Mouse (Mus musculus): ENCODE results near the gene Tomt. TPM values are rescaled to one million over a fixed set of nuclear protein-coding genes. Genes with fewer than 3 reads are reported as not detected.

Gene Tomt
- total RNA-seq, 4 experiments from 2014 or later = not detected

DNA sequence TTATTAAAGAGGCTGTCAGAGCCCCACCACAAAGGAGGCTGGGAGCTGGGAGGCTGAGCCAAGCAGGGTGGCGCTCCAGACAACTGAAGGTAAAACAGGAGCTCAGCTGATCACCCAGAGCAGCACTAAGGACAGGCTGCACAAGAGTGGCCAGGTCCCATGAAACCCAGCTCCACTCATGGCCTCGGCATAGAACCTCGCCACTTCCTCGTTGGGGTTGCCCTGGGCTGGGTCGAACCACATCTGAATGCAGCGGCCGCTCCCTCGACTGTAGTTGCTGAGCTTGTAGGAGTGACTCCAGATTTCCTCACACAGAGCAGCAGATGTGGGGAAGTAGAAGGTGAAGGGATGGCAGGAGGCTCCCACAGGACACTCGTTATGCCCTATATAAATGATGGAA is 47.8 kb downstream of the Tomt start:
- no peak for DNase-seq (ENCODE audit: low spot score)

GRCm38 (mm10) chr7:101857094-101857493 is 49.1 kb downstream of the Tomt start, which contains the start of gene Folr2:
Folr2 (minus strand) TSS chr7:101857194.
- DNase-seq (ENCODE audit: low spot score) = no peak

DNA sequence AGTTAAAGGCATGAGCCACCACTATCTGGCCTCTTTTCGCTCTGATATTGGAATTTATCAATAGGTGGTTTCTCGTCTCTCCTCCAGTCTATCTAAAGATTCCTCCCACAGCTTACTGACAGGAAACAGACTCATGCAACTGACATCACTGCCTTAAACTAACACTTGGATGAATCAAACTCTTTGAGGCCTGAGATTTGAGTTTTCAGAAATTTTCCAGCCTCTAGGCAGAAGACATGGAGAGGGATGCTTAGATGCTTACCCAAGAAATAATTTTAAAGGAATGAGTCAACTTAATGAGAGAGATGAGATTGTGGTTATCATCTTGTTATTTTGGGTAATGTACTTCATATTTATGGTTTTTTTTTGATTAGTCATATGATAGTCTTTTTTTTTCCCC is 52.3 kb downstream of the Tomt start:
- no peak for DNase-seq (ENCODE audit: low spot score)

- DNase-seq (ENCODE audit: low spot score) = no peak
These were observed 53.3 kb downstream of the Tomt start for GRCm38 (mm10) chr7:101852846-101853245.

DNA sequence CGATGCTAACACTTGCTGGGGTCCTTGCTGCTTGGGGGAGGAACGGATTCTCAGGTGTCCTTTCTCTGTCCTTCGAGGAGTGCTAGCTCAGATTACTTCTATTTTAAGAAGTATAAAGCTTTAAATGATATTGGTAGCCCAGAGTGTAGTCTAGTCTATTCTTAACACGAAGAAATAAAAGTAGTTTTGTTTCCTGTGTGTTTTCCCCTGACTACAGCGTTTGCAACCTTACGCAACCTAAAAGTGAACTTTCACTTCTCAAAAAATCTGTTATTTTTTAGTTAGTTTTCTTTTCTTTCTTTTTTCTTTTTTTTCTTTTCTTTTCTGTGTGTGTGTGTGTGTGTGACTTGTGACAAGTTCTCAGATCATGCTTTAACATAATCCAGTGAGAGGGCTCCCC is 54.5 kb downstream of the Tomt start:
- DNase-seq (ENCODE audit: low spot score) = no peak

Small RNAs within 50 kb of the gene (microRNA-seq; reads per million reads assigned to microRNA genes)
- gene Gm22655 = not detected

Other genes with a start within 250 kb of the Tomt start
- gene Clpb, start 242.7 kb downstream of the Tomt start, total RNA-seq (2022) = 10 to 100 TPM; 73.5 to 96.2 (median 93.6) TPM
- gene Phox2a, start 88.0 kb downstream of the Tomt start, total RNA-seq (2022) = under 1 TPM in 2 of 4 experiments, not detected in 2; 0.22 to 0.37 TPM
- 100 to 1,000 TPM; 174 to 207 (median 187) TPM for gene Inppl1, start 68.1 kb downstream of the Tomt start, total RNA-seq (2022)
- gene Folr2, start 49.2 kb downstream of the Tomt start, total RNA-seq (2022) = 1 to 10 TPM; 3.1 to 5.9 (median 4.3) TPM
- 10 to 100 TPM; 20.8 to 26.8 (median 24.9) TPM for gene Anapc15, start 42.6 kb downstream of the Tomt start, total RNA-seq (2022)
- under 1 TPM in 1 of 4 experiments, not detected in 3; 0.44 TPM for gene Folr1, start 35.6 kb downstream of the Tomt start, total RNA-seq (2022)
- gene Lamtor1, start 455 bp downstream of the Tomt start, total RNA-seq (2022) = 100 to 1,000 TPM; 119 to 133 (median 122) TPM
- 1 to 10 TPM; 4.3 to 6.2 (median 5.4) TPM for gene Lrrc51, start 27.5 kb upstream of the Tomt start, total RNA-seq (2022)
- gene Numa1, start 27.8 kb upstream of the Tomt start, total RNA-seq (2022) = 100 to 1,000 TPM in 2 of 4 experiments, 10 to 100 TPM in 2; 90.6 to 103 (median 98.5) TPM
- 10 to 100 TPM in 2 of 4 experiments, 1 to 10 TPM in 2; 7.1 to 15.8 (median 9.8) TPM for gene Il18bp, start 112.3 kb upstream of the Tomt start, total RNA-seq (2022)
- 10 to 100 TPM; 19.4 to 25.8 (median 22.5) TPM for gene Rnf121, start 159.1 kb upstream of the Tomt start, total RNA-seq (2022)
- 1 to 10 TPM; 4.9 to 8.4 (median 6.2) TPM for gene Xndc1, start 159.2 kb upstream of the Tomt start, total RNA-seq (2022)
- 1 to 10 TPM in 2 of 4 experiments, under 1 TPM in 2; 0.47 to 1.1 (median 0.82) TPM for gene Xntrpc, start 159.4 kb upstream of the Tomt start, total RNA-seq (2022)
- gene Trpc2, start 176.8 kb upstream of the Tomt start, total RNA-seq (2022) = under 1 TPM in 2 of 4 experiments, not detected in 2; 0.11 to 0.87 TPM
- gene Art1, start 195.4 kb upstream of the Tomt start, total RNA-seq (2022) = 100 to 1,000 TPM; 301 to 387 (median 344) TPM
- gene Art5, start 203.1 kb upstream of the Tomt start, total RNA-seq (2022) = 10 to 100 TPM; 15.4 to 33.2 (median 23.0) TPM
- not detected for gene Chrna10, start 210.5 kb upstream of the Tomt start, total RNA-seq (2022)